Mouse (Mus musculus) MEL (cell line): Measurements from ENCODE around the gene Snrnp35.

ENCODE experiments used
- CTCF ChIP-seq, 3 experiments: IDR thresholded peaks in 2 of 3; conservative IDR thresholded peaks in 1 of 3; 2 replicates each; pipeline ENCODE4 v1.5.1; 2011 to 2012; ENCODE audit warnings: low read length in 3 of 3, low read depth in 2 of 3, mild to moderate bottlenecking in 2 of 3, improper control_type of control experiment in 1 of 3, inconsistent platforms in 1 of 3, mixed read lengths in 1 of 3, moderate library complexity in 1 of 3; ENCODE audit not compliant: control insufficient read depth in 1 of 3, insufficient read depth in 1 of 3, poor library complexity in 1 of 3, severe bottlenecking in 1 of 3
- MAZ ChIP-seq: IDR thresholded peaks from 2 replicates; pipeline ENCODE4 v1.6.1; 2012; ENCODE audit warnings: low read depth, mild to moderate bottlenecking, inconsistent platforms, low read length, improper control_type of control experiment
- POLR2A ChIP-seq, 2 experiments: IDR thresholded peaks; 2 replicates each; pipeline ENCODE4 v1.6.1; 2011 to 2012; ENCODE audit warnings: low read length in 2 of 2, mild to moderate bottlenecking in 2 of 2, control low read depth in 1 of 2, improper control_type of control experiment in 1 of 2, low read depth in 1 of 2, moderate library complexity in 1 of 2; ENCODE audit not compliant: control insufficient read depth in 1 of 2, insufficient read depth in 1 of 2, poor library complexity in 1 of 2

DNA sequence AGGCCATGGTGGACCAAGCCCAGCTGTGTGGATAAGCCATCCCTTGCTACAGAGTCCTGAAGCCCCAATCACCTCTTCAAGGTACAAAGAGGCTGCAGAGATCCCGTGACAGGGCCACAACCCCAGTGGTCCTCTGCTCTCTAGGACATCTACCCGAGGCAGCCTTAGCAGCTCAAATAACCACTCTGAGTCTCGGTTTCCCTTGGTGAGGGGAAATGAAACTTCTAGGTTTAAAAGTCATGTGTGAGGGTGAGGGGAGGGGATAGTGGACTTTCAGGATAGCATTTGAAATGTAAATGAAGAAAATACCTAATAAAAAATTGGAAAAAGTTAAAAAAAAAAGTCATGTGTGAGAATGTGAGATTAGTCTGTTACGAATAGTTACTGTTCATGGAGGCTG lies 38.7 kb downstream of the Snrnp35 start:
- TF ChIP-seq CTCF (IDR thresholded peaks at IDR 0.05 in 2 of 3, conservative IDR thresholded peaks at IDR 0.05 in 1 of 3; ENCODE audit: control insufficient read depth in 1 of 3, insufficient read depth in 1 of 3, low read depth in 2 of 3, low read length in 3 of 3, poor library complexity in 1 of 3, severe bottlenecking in 1 of 3) (no peak), MAZ (no peak), POLR2A (IDR thresholded peaks at IDR 0.05; ENCODE audit: control insufficient read depth in 1 of 2, insufficient read depth in 1 of 2, low read depth in 1 of 2, low read length in 2 of 2, poor library complexity in 1 of 2) (no peak)
